Mouse (Mus musculus) intestine, embryonic 14.5 days (tissue): Measurements from ENCODE around the gene Arl5c. TPM values are rescaled to one million over a fixed set of nuclear protein-coding genes. Genes with fewer than 3 reads are reported as not detected.

Experiments used
- ATAC-seq: fragments of 200-750 bp; cut with Nextera tagmentation; replicated peaks from 2 replicates; pipeline ENCODE4 v1.8.0; 2017; ENCODE audit warnings: low read depth, moderate number of reproducible peaks, moderate TSS enrichment, moderate library complexity; ENCODE audit not compliant: low FRiP score, low TSS enrichment
- DNase-seq: peaks from one replicate; pipeline ENCODE4 v3.0.0-alpha.2; 2018; ENCODE audit warnings: low spot score
- H3K27ac ChIP-seq: fragments of 300-500 bp; sonication (generic); 2 replicates; pipeline ENCODE4 v1.5.1; 2014; ENCODE audit warnings: low read depth, mild to moderate bottlenecking, control low read depth
- H3K27me3 ChIP-seq: fragments of 300-500 bp; sonication (generic); replicated peaks from 2 replicates; pipeline ENCODE4 v1.6.1; 2014; ENCODE audit warnings: low read length, control low read depth; ENCODE audit not compliant: control insufficient read depth, insufficient read depth
- H3K36me3 ChIP-seq: fragments of 300-500 bp; sonication (generic); 2 replicates; pipeline ENCODE4 v1.6.1; 2014; ENCODE audit warnings: low read length, control low read depth; ENCODE audit not compliant: control insufficient read depth, insufficient read depth
- H3K4me1 ChIP-seq: fragments of 300-500 bp; sonication (generic); replicated peaks from 2 replicates; pipeline ENCODE4 v1.6.1; 2014; ENCODE audit warnings: low read length, control low read depth, mixed read lengths; ENCODE audit not compliant: control insufficient read depth, insufficient read depth
- H3K4me2 ChIP-seq: fragments of 300-500 bp; sonication (generic); 2 replicates; pipeline ENCODE4 v1.6.1; 2014; ENCODE audit warnings: low read length
- H3K4me3 ChIP-seq: fragments of 300-500 bp; sonication (generic); 2 replicates; pipeline ENCODE4 v1.5.1; 2014; ENCODE audit warnings: low read depth, low read length, control low read depth, mixed read lengths
- H3K9ac ChIP-seq: fragments of 300-500 bp; sonication (generic); 2 replicates; pipeline ENCODE4 v1.6.1; 2014; ENCODE audit warnings: mild to moderate bottlenecking, low read length
- H3K9me3 ChIP-seq: fragments of 300-500 bp; sonication (generic); 2 replicates; pipeline ENCODE4 v1.6.1; 2016; ENCODE audit warnings: low read length, control low read depth; ENCODE audit not compliant: control insufficient read depth
- WGBS: fragments of 180-500 bp; shearing (Covaris S2); extraction: QIAGEN DNeasy Blood & Tissue Kit; methylation state at CpG from one replicate; pipeline ENCODE4 v1.1.7; 2014; 5-methylcytosine and 5-hydroxymethylcytosine counted together
- polyA plus RNA-seq: library from polyadenylated mRNA; unstranded; fragments of >200 nt; fragmentation: Nextera tagmentation; extraction: Ambion mirVana; gene quantifications from 2 replicates; pipeline ENCODE4 v1.2.1, GENCODE M21; 2014

Gene Arl5c
- 9.6 and 13.8 TPM in 2 replicates for polyA plus RNA-seq

DNA sequence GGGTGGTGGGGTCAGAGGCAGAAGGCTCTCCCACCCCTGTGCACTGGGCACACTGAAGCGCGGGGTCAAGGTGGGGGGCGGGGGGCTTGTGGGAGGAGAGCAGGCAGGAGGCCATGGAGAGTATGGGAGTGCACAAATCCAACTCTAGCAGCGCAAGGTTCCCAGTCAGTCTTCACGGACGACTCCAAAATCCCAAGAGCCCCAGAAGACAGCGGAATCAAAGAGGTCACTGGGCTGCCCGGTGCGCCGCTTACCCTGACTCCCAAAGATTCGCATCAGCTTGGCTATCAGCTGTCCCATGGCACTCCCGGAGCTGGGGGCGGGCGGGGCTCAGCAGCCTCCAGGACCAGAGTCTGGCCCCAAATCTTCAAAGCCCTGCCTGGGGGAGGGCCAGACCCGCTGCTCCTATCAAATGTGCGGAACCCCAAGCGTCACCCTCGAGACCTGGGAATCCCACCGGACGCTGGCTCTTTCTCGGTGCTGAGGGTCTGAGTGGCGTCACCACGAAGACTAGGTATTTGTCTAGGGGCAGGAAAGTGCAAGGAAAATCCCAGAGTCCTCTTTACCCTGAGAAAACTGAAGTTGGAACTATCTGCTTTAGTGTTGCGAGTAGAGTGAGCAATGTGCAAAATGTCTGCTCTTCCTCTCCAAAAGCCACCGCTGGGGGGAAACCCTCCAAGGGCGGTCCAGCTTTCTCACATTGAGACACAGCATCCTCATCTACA is at the start of gene Arl5c:
Gene Arl5c (minus strand): TSS at position 618 of the 725 bp plus-strand sequence.
- Histone ChIP-seq H3K9ac (peak within 1 kb of the TSS; percentile 37), H3K36me3 (no peaks in the 10 kb centered on the region), H3K4me1 (peaks cover 5% of the 10 kb centered on the region; the same call in 1 of the 2 replicates), H3K27ac (peak within 1 kb of the TSS; percentile 22; the same call in 1 of the 2 replicates), H3K27me3 (peaks cover 3% of the 10 kb centered on the region; the same call in 1 of the 2 replicates), H3K4me2 (peak within 1 kb of the TSS; percentile 94), H3K9me3 (no peaks in the 10 kb centered on the region), H3K4me3 (peak within 1 kb of the TSS; percentile 43)
- ATAC-seq (peak; percentile 48; the same call in 1 of the 2 replicates), DNase-seq (peak; percentile 80)
- 2% methylated on average over 26 of the region's 26 CpGs for WGBS

DNA sequence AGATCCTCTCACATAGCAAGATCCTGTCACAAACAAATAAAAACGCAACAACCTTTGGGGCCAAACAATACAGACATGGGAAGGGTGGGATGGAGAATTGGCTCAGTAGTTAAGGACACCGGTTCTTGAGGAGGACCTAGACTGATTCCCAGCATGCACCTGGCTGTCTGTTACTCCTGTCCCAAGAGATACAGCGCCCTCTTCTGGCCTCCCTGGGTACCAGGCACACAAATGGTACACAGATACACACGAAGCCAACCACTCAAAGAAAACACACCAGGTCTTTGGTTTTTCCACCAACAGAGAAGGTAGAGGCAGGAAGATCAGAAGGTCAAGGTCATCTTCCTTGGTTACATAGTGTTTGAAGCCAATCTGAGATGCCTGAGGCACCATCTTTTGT is 49.6 kb upstream of the Arl5c start:
- DNase-seq (no peak), ATAC-seq (no peak)
- H3K4me1 ChIP-seq = no peaks in the 10 kb centered on the region
- H3K4me3 ChIP-seq = no peak overlapping the region
- H3K9ac ChIP-seq = no peak overlapping the region
- peaks cover 21% of the 10 kb centered on the region for H3K27me3 ChIP-seq
- no peaks in the 10 kb centered on the region for H3K9me3 ChIP-seq
- 69% methylated on average over 4 of the region's 4 CpGs for WGBS
- no peak overlapping the region for H3K27ac ChIP-seq
- H3K36me3 ChIP-seq = no peaks in the 10 kb centered on the region
- no peak overlapping the region for H3K4me2 ChIP-seq

DNA sequence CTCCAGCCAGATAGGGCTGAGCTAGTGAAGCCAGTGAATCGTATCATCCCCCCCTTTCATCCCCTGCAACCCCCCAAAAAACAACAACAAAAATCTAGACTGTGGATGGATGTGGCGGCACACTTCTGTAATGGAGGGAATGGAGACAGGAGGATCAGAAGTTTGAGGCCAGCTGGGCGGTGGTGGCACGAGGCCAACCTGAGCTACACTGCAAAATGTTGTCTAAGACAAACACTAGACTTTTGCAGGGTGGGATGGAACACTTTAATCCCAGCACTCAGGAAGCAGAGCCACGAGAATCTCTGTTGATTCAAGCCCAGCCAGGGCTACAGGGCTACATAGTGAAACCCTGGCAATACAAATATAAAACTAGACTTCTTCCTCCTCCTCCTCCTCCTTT is 48.1 kb upstream of the Arl5c start:
- DNase-seq (no peak), ATAC-seq (no peak)
- peaks cover 10% of the 10 kb centered on the region; the same call in 1 of the 2 replicates for H3K27me3 ChIP-seq
- H3K4me1 ChIP-seq = no peaks in the 10 kb centered on the region
- H3K9ac ChIP-seq = no peak overlapping the region
- 67% methylated on average over 5 of the region's 5 CpGs for WGBS
- H3K4me3 ChIP-seq = no peak overlapping the region
- no peaks in the 10 kb centered on the region for H3K36me3 ChIP-seq
- H3K27ac ChIP-seq = no peak overlapping the region
- no peak overlapping the region for H3K4me2 ChIP-seq
- no peaks in the 10 kb centered on the region for H3K9me3 ChIP-seq

DNA sequence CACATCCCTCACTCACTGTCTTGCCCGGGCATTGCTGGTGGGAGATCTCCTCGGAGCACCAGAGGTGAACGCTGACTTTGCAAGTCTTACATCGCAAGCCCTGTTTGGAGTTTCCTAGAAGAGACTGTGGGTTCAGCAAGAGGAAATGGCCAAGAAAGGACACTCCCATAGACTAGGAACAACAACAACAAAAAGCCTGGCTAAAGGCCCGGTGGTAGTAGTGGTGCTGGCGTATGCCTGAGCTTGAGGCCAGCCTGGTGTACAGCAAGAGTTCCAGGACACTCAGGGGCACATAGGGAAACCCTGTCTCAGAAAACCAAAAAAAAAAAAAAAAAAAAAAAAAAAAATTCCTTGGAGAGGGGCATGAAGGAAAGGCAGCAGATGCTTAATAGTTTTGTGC is 46.8 kb upstream of the Arl5c start:
- H3K27me3 ChIP-seq = 0 out of 2 replicates have a peak, but pooled peaks cover 2% of the 10 kb centered on the region
- no peak overlapping the region for H3K9ac ChIP-seq
- DNase-seq (no peak), ATAC-seq (no peak)
- H3K9me3 ChIP-seq = no peaks in the 10 kb centered on the region
- no peak overlapping the region for H3K4me3 ChIP-seq
- 81% methylated on average over 6 of the region's 6 CpGs for WGBS
- no peaks in the 10 kb centered on the region for H3K4me1 ChIP-seq
- H3K27ac ChIP-seq = no peak overlapping the region
- no peaks in the 10 kb centered on the region for H3K36me3 ChIP-seq
- H3K4me2 ChIP-seq = no peak overlapping the region

DNA sequence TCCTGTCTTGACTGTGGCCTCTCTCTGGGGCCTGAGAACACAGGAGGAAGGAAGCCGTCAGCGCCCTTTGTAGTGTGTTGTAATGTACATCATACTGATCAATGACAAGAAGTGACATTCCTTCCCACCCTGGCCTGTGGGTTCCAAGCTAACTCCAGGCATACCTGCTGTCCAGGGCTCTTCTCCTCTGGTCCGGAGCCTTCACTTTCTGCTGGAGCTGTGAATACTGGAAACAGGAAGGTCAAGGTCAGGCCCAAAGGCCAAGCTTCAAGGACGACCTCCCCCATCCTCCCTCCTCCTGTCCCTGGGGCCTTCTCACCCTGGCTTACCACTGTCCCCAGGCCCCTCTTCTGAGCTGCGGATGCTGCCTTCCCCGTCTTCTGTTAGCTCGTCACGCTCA is 45.0 kb upstream of the Arl5c start:
- Histone ChIP-seq H3K4me2 (no peak overlapping the region), H3K27ac (no peak overlapping the region), H3K9ac (no peak overlapping the region), H3K4me1 (no peaks in the 10 kb centered on the region), H3K36me3 (no peaks in the 10 kb centered on the region), H3K9me3 (no peaks in the 10 kb centered on the region), H3K4me3 (no peak overlapping the region), H3K27me3 (peaks cover 7% of the 10 kb centered on the region)
- DNase-seq (no peak), ATAC-seq (no peak)
- WGBS = 83% methylated on average over 8 of the region's 8 CpGs

DNA sequence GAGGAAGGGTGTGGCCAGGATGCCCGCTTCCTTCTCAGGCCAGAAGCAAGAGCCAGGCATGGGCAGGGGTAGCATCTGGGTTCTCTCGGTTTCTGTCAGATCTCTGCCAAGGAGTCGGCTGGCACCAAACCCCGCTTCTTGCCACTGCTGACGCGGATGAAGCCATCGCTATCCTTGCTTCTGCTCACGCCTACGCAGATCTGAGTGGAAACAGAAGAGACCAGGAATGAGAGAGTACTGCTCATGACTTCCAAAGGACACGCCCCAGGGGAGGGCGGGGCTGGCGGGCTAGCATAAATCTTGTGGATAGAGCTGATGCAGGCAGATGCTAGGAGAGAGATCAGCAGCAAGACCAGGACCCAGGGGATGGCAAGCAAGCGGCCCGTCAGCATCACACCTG is 41.9 kb upstream of the Arl5c start:
- H3K4me3 ChIP-seq = no peak overlapping the region
- ATAC-seq = no peak
- no peak overlapping the region for H3K9ac ChIP-seq
- no peak overlapping the region for H3K27ac ChIP-seq
- H3K27me3 ChIP-seq = peaks cover 13% of the 10 kb centered on the region
- peaks cover 5% of the 10 kb centered on the region; the same call in 1 of the 2 replicates for H3K4me1 ChIP-seq
- H3K4me2 ChIP-seq = no peak overlapping the region
- 63% methylated on average over 14 of the region's 14 CpGs for WGBS
- H3K9me3 ChIP-seq = no peaks in the 10 kb centered on the region
- no peak for DNase-seq
- no peaks in the 10 kb centered on the region for H3K36me3 ChIP-seq

DNA sequence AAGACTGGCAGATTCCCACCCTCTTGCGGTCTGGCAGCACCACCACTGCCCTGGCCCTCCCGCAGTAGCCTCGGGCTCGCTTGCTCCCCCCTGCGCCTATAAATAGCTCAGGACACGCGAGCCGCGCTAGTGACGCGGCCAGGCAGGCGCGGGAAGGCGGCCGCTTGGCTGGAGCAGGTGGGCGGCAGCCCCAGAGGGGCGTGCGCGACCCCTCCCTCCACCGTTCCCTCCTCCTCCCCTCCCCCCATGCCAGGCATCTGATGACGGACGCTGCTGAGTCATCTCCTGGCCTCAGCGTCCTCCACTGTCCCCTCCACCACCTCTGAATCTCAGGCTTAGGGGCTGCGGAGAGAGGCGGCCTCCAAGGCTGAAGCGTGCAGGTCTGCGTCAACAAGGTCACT is 40.0 kb upstream of the Arl5c start:
- no peaks in the 10 kb centered on the region for H3K9me3 ChIP-seq
- H3K4me2 ChIP-seq = peak overlapping the region; percentile 57
- peaks cover 5% of the 10 kb centered on the region; the same call in 1 of the 2 replicates for H3K4me1 ChIP-seq
- DNase-seq (peak; percentile 64), ATAC-seq (peak; percentile 57; the same call in 1 of the 2 replicates)
- no peak overlapping the region for H3K27ac ChIP-seq
- peaks cover 13% of the 10 kb centered on the region for H3K27me3 ChIP-seq
- H3K36me3 ChIP-seq = peaks cover 3% of the 10 kb centered on the region
- WGBS = under 1% methylated on average over 27 of the region's 27 CpGs
- peak overlapping the region; percentile 35; the same call in 1 of the 2 replicates for H3K9ac ChIP-seq
- H3K4me3 ChIP-seq = peak overlapping the region; percentile 17; the same call in 1 of the 2 replicates

DNA sequence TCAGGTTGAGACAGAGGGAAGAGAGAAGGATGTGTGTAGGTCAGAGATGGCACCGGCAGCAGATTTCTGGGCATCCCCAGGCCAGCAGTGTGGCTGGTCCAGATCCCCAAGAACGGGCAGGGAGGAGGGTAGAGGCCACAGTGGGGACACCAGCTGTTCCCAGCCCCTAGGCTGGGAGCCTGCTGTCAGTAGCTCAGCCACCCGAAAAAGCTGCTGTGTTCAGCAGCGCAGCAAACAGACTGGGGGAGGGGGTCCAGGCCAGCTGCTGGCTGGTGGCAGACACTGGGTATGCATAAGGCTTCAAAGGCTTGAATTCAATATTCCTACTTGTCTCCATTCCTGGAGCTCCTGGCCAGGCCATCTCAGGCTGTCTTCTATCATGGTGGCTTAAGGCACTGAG is 38.9 kb upstream of the Arl5c start:
- no peak for ATAC-seq

DNA sequence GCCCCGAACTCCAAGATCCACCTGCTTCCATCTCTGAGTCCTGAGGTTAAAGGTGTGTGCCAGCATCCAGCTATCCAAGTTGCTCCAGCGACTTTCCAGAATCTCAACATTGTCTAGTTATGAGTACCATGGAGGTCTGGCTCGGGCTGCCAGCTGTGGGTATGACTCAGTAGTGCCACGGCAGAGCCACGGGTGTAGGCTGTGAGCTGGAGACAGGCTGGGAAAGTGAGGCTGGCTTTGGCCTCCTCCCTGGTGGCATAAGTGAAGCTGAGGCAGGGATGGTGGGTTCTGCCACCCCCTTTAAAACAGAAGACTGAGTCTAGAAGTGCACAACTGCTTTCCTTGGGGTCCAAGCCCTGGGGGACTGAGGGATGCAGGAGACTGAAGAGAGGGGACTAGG is 38.1 kb upstream of the Arl5c start:
- 87% methylated on average over 5 of the region's 5 CpGs for WGBS
- H3K9me3 ChIP-seq = no peaks in the 10 kb centered on the region
- no peak overlapping the region for H3K27ac ChIP-seq
- no peak for ATAC-seq
- peaks cover 13% of the 10 kb centered on the region for H3K27me3 ChIP-seq
- no peak overlapping the region for H3K4me3 ChIP-seq
- peaks cover 22% of the 10 kb centered on the region for H3K36me3 ChIP-seq
- no peak overlapping the region for H3K4me2 ChIP-seq
- peaks cover 5% of the 10 kb centered on the region; the same call in 1 of the 2 replicates for H3K4me1 ChIP-seq
- DNase-seq = no peak
- no peak overlapping the region for H3K9ac ChIP-seq

More for the DNA sequence above, 38.9 kb upstream of the Arl5c start:
- 47% methylated on average over 4 of the region's 4 CpGs for WGBS
- Histone ChIP-seq H3K4me2 (no peak overlapping the region), H3K9ac (no peak overlapping the region), H3K36me3 (peaks cover 15% of the 10 kb centered on the region), H3K27ac (no peak overlapping the region), H3K4me3 (no peak overlapping the region), H3K4me1 (peaks cover 5% of the 10 kb centered on the region; the same call in 1 of the 2 replicates), H3K9me3 (no peaks in the 10 kb centered on the region), H3K27me3 (peaks cover 13% of the 10 kb centered on the region)
- DNase-seq = no peak
